Mouse (Mus musculus) c-Kit-positive CD71-positive TER-119-negative erythroid progenitor cells, embryonic 14.5 days (primary cell): ENCODE data around the gene Mark2.

Experiments
- DNase-seq: peaks from one replicate; pipeline ENCODE4 v3.0.0-alpha.2; 2013; ENCODE audit warnings: low read depth

Mark2 gene

GRCm38 (mm10) chr19:7294098-7294876 is 47.4 kb downstream of the Mark2 start:
- DNase-seq, result no peak

GRCm38 (mm10) chr19:7291958-7292709 is 49.5 kb downstream of the Mark2 start:
- DNase-seq, result no peak

GRCm38 (mm10) chr19:7289767-7290166 is 51.9 kb downstream of the Mark2 start:
- no peak for DNase-seq

- no peak for DNase-seq
Observed at GRCm38 (mm10) chr19:7288288-7288687, 53.4 kb downstream of the Mark2 start.

GRCm38 (mm10) chr19:7286563-7287315 is 54.9 kb downstream of the Mark2 start:
- DNase-seq, result no peak

- no peak for DNase-seq
Observed at GRCm38 (mm10) chr19:7280557-7281330, 60.9 kb downstream of the Mark2 start.

GRCm38 (mm10) chr19:7279114-7279513 is 62.5 kb downstream of the Mark2 start:
- no peak for DNase-seq

GRCm38 (mm10) chr19:7278200-7278906 is 63.3 kb downstream of the Mark2 start:
- no peak for DNase-seq

- no peak for DNase-seq
Observed at GRCm38 (mm10) chr19:7276796-7277195, 64.9 kb downstream of the Mark2 start.

- DNase-seq, result no peak
Observed at GRCm38 (mm10) chr19:7276053-7276659, 65.5 kb downstream of the Mark2 start.

- no peak for DNase-seq
Observed at GRCm38 (mm10) chr19:7275131-7275789, 66.4 kb downstream of the Mark2 start.

- DNase-seq, result no peak
Observed at GRCm38 (mm10) chr19:7274326-7274990, 67.2 kb downstream of the Mark2 start.

- no peak for DNase-seq
Observed at GRCm38 (mm10) chr19:7273486-7273885, 68.2 kb downstream of the Mark2 start.

- no peak for DNase-seq
Observed at GRCm38 (mm10) chr19:7269290-7270044, 72.2 kb downstream of the Mark2 start.

GRCm38 (mm10) chr19:7268722-7269090 is 73.0 kb downstream of the Mark2 start:
- DNase-seq, result peak; percentile 52

- DNase-seq, result no peak
Observed at GRCm38 (mm10) chr19:7267781-7268721, 73.6 kb downstream of the Mark2 start.

GRCm38 (mm10) chr19:7267091-7267741 is 74.4 kb downstream of the Mark2 start, which contains the start of gene Rcor2:
TSS of gene Rcor2 (plus strand) at chr19:7267325.
- DNase-seq, result no peak
